Mouse (Mus musculus): Measurements from ENCODE around the gene Lig1. TPM values are rescaled to one million over a fixed set of nuclear protein-coding genes. Genes with fewer than 3 reads are reported as not detected.

Lig1 gene
- total and polyA plus RNA-seq, 3 experiments = 66.8 to 143 (median 89.3) TPM

- ATAC-seq (ENCODE audit: extremely low read depth, insufficient number of reproducible peaks, low FRiP score, poor library complexity, severe bottlenecking) = no peak
- peaks cover 99% of the 10 kb centered on the region for H3K36me3 ChIP-seq (replicated peaks)
Observed at GRCm38 (mm10) chr7:13291370-13291769, 14.3 kb downstream of the Lig1 start.

GRCm38 (mm10) chr7:13293878-13294855 lies 17.1 kb downstream of the Lig1 start:
- ATAC-seq (ENCODE audit: extremely low read depth, insufficient number of reproducible peaks, low FRiP score, poor library complexity, severe bottlenecking) (0 out of 2 replicates have a peak, but pooled peaks have one; percentile 19), DNase-seq (ENCODE audit: low spot score) (no peak)
- H3K4me3 ChIP-seq (ENCODE audit: low read depth, low read length) = no peak overlapping the region
- H3K36me3 ChIP-seq (replicated peaks) = peaks cover 98% of the 10 kb centered on the region
- H3K9me3 ChIP-seq (replicated peaks) = no peaks in the 10 kb centered on the region
- TF ChIP-seq TAL1 (conservative IDR thresholded peaks at IDR 0.05; ENCODE audit: low read depth, low read length) (no peak), CTCF (IDR thresholded peaks at IDR 0.05; ENCODE audit: low read depth, low read length) (no peak)
- H3K27me3 ChIP-seq (ENCODE audit: insufficient read depth, low read length) = no peaks in the 10 kb centered on the region
- H3K4me1 ChIP-seq (ENCODE audit: insufficient read depth, low read depth, low read length) = peaks cover 30% of the 10 kb centered on the region

More at GRCm38 (mm10) chr7:13291370-13291769, 14.3 kb downstream of the Lig1 start:
- peaks cover 33% of the 10 kb centered on the region for H3K4me1 ChIP-seq (ENCODE audit: insufficient read depth, low read depth, low read length)
- TF ChIP-seq CTCF (IDR thresholded peaks at IDR 0.05; ENCODE audit: low read depth, low read length) (no peak), POLR2AphosphoS5 (IDR thresholded peaks at IDR 0.05; ENCODE audit: insufficient replicate concordance, low read depth, low read length) (no peak), TAL1 (conservative IDR thresholded peaks at IDR 0.05; ENCODE audit: low read depth, low read length) (no peak), GATA2 (IDR thresholded peaks at IDR 0.05; ENCODE audit: borderline replicate concordance, low read depth, low read length) (no peak), GATA1 (IDR thresholded peaks at IDR 0.05; ENCODE audit: borderline replicate concordance, low read length) (no peak)
- no peaks in the 10 kb centered on the region for H3K27me3 ChIP-seq (ENCODE audit: insufficient read depth, low read length)
- H3K4me3 ChIP-seq (ENCODE audit: low read depth, low read length) = no peak overlapping the region
- DNase-seq (ENCODE audit: low spot score) = no peak
- H3K9me3 ChIP-seq (replicated peaks) = no peaks in the 10 kb centered on the region

GRCm38 (mm10) chr7:13295256-13295655 lies 18.2 kb downstream of the Lig1 start:
- ATAC-seq (ENCODE audit: extremely low read depth, insufficient number of reproducible peaks, low FRiP score, poor library complexity, severe bottlenecking) (no peak), DNase-seq (ENCODE audit: low spot score) (no peak)
- peaks cover 33% of the 10 kb centered on the region for H3K4me1 ChIP-seq (ENCODE audit: insufficient read depth, low read depth, low read length)
- no peaks in the 10 kb centered on the region for H3K9me3 ChIP-seq (replicated peaks)
- peaks cover 98% of the 10 kb centered on the region for H3K36me3 ChIP-seq (replicated peaks)
- no peak for TF ChIP-seq GATA1 (IDR thresholded peaks at IDR 0.05; ENCODE audit: borderline replicate concordance, low read length)
- no peak for TF ChIP-seq GATA2 (IDR thresholded peaks at IDR 0.05; ENCODE audit: borderline replicate concordance, low read depth, low read length)
- no peak for TF ChIP-seq POLR2AphosphoS5 (IDR thresholded peaks at IDR 0.05; ENCODE audit: insufficient replicate concordance, low read depth, low read length)
- TF ChIP-seq CTCF (IDR thresholded peaks at IDR 0.05; ENCODE audit: low read depth, low read length) = no peak
- H3K27me3 ChIP-seq (ENCODE audit: insufficient read depth, low read length) = no peaks in the 10 kb centered on the region
- no peak overlapping the region for H3K4me3 ChIP-seq (ENCODE audit: low read depth, low read length)

GRCm38 (mm10) chr7:13297636-13298035 lies 20.6 kb downstream of the Lig1 start:
- Histone ChIP-seq H3K4me3 (ENCODE audit: low read depth, low read length) (no peak overlapping the region), H3K36me3 (replicated peaks) (peaks cover 98% of the 10 kb centered on the region), H3K4me1 (ENCODE audit: insufficient read depth, low read depth, low read length) (peaks cover 42% of the 10 kb centered on the region), H3K27me3 (ENCODE audit: insufficient read depth, low read length) (no peaks in the 10 kb centered on the region), H3K9me3 (replicated peaks) (no peaks in the 10 kb centered on the region)
- TF ChIP-seq POLR2AphosphoS5 (IDR thresholded peaks at IDR 0.05; ENCODE audit: insufficient replicate concordance, low read depth, low read length) = no peak
- TF ChIP-seq CTCF (IDR thresholded peaks at IDR 0.05; ENCODE audit: low read depth, low read length) = no peak
- no peak for TF ChIP-seq GATA2 (IDR thresholded peaks at IDR 0.05; ENCODE audit: borderline replicate concordance, low read depth, low read length)
- no peak for TF ChIP-seq TAL1 (conservative IDR thresholded peaks at IDR 0.05; ENCODE audit: low read depth, low read length)
- TF ChIP-seq GATA1 (IDR thresholded peaks at IDR 0.05; ENCODE audit: borderline replicate concordance, low read length) = no peak
- no peak for ATAC-seq (ENCODE audit: extremely low read depth, insufficient number of reproducible peaks, low FRiP score, poor library complexity, severe bottlenecking)
- no peak for DNase-seq (ENCODE audit: low spot score)

GRCm38 (mm10) chr7:13298821-13299220 lies 21.7 kb downstream of the Lig1 start:
- DNase-seq (ENCODE audit: low spot score) = no peak
- TF ChIP-seq GATA1 (IDR thresholded peaks at IDR 0.05; ENCODE audit: borderline replicate concordance, low read length) (no peak), POLR2AphosphoS5 (IDR thresholded peaks at IDR 0.05; ENCODE audit: insufficient replicate concordance, low read depth, low read length) (no peak), CTCF (IDR thresholded peaks at IDR 0.05; ENCODE audit: low read depth, low read length) (no peak), TAL1 (conservative IDR thresholded peaks at IDR 0.05; ENCODE audit: low read depth, low read length) (no peak)
- Histone ChIP-seq H3K4me3 (ENCODE audit: low read depth, low read length) (no peak overlapping the region), H3K27me3 (ENCODE audit: insufficient read depth, low read length) (no peaks in the 10 kb centered on the region), H3K4me1 (ENCODE audit: insufficient read depth, low read depth, low read length) (peaks cover 45% of the 10 kb centered on the region), H3K9me3 (replicated peaks) (no peaks in the 10 kb centered on the region), H3K36me3 (replicated peaks) (peaks cover 98% of the 10 kb centered on the region)
- no peak for ATAC-seq (ENCODE audit: extremely low read depth, insufficient number of reproducible peaks, low FRiP score, poor library complexity, severe bottlenecking)

- DNase-seq (ENCODE audit: low spot score) (no peak), ATAC-seq (ENCODE audit: extremely low read depth, insufficient number of reproducible peaks, low FRiP score, poor library complexity, severe bottlenecking) (no peak)
- Histone ChIP-seq H3K27me3 (ENCODE audit: insufficient read depth, low read length) (no peaks in the 10 kb centered on the region), H3K36me3 (replicated peaks) (peaks cover 97% of the 10 kb centered on the region), H3K4me1 (ENCODE audit: insufficient read depth, low read depth, low read length) (peaks cover 32% of the 10 kb centered on the region), H3K9me3 (replicated peaks) (no peaks in the 10 kb centered on the region), H3K4me3 (ENCODE audit: low read depth, low read length) (no peak overlapping the region)
- TF ChIP-seq CTCF (IDR thresholded peaks at IDR 0.05; ENCODE audit: low read depth, low read length) = no peak
- TF ChIP-seq GATA1 (IDR thresholded peaks at IDR 0.05; ENCODE audit: borderline replicate concordance, low read length) = no peak
- TF ChIP-seq POLR2AphosphoS5 (IDR thresholded peaks at IDR 0.05; ENCODE audit: insufficient replicate concordance, low read depth, low read length) = no peak
- no peak for TF ChIP-seq TAL1 (conservative IDR thresholded peaks at IDR 0.05; ENCODE audit: low read depth, low read length)
- no peak for TF ChIP-seq GATA2 (IDR thresholded peaks at IDR 0.05; ENCODE audit: borderline replicate concordance, low read depth, low read length)
Observed at GRCm38 (mm10) chr7:13301643-13302042, 24.6 kb downstream of the Lig1 start.

All from G1E (cell line).